ENCODE assay signal across 11 mouse cellular contexts in the genomic region with DNA sequence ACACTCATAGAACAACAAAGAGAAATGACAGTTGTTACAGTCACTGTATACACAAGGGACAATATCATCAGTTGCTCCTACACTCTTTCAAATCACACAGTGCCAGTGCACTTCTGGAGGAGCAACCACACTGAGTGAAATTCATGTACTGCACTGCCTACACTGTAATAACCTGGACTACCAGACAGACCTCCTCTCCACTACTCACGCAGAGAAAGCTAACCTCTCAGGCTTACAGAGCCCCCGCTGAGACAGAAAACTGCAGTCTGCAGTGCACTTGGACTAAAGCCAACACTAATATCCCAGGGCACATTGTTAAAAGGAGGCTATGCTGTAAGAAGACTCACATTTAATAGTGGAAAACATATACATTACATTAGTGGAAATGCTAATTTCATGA.
DNase-seq lines count a peak whose midpoint lies in the region; ATAC-seq and TF ChIP-seq lines count a peak whose summit lies in the region.
"Had no signal": no experiment of that assay in that cellular context is flagged by ENCODE, and none has a peak within 500 bp of the region (broad histone marks: within the 10 kb centered on the region; RNA-seq: fewer than 3 reads in every experiment).

No protein-coding gene starts in this region.

- DNase-seq in heart, adult 18-20 months: no peak
- DNase-seq in Muller cell, postnatal 12 days (ENCODE audit: inconsistent ontology term): peak; percentile 30
- peak; percentile 81 for DNase-seq in brain, embryonic 14.5 days (ENCODE audit: low read depth)
- no peak for DNase-seq in left cerebral cortex, postnatal 10 days (ENCODE audit: extremely low spot score in 1 of 2, low spot score in 2 of 2)
- no peak for DNase-seq in layer of hippocampus, postnatal 25 days (ENCODE audit: extremely low spot score in 1 of 2, low spot score in 1 of 2)
- DNase-seq: cerebellum, adult 9-11 months; right cerebral cortex, postnatal 25 days; thymus, postnatal 36 days had no signal

- intact Hi-C loops in left cerebral cortex, postnatal 10 days (cut with DNase I): no loop called here

- H3K4me3 ChIP-seq in heart, embryonic 14.5 days (ENCODE audit: control insufficient read depth in 1 of 2, insufficient read depth in 1 of 2, low read depth in 1 of 2, low read length in 2 of 2): no peak overlapping the region
- H3K4me3 ChIP-seq in limb, embryonic 12.5 days (replicated peaks): no peak overlapping the region
- H3K4me3 ChIP-seq: heart, embryonic 13.5 days had no signal

- TF ChIP-seq CTCF in brain, embryonic 14.5 days (IDR thresholded peaks at IDR 0.05; ENCODE audit: borderline replicate concordance, extremely low read depth, insufficient read depth, insufficient read length): no peak

- H3K27ac ChIP-seq in heart, embryonic 14.5 days (replicated peaks in 1 of 2; ENCODE audit: control insufficient read depth in 1 of 2, insufficient read depth in 1 of 2, low read depth in 2 of 2, low read length in 2 of 2): no peak overlapping the region
- H3K27ac ChIP-seq in limb, embryonic 12.5 days: no peak overlapping the region
- H3K27ac ChIP-seq: heart, embryonic 13.5 days had no signal

- no peak overlapping the region for H3K4me2 ChIP-seq in heart, embryonic 14.5 days (ENCODE audit: low read length)
- H3K4me2 ChIP-seq in limb, embryonic 12.5 days: no peak overlapping the region
- H3K4me2 ChIP-seq: heart, embryonic 13.5 days had no signal

- no peak for TF ChIP-seq POLR2A in brain, embryonic 14.5 days (IDR thresholded peaks at IDR 0.05; ENCODE audit: borderline replicate concordance, extremely low read depth, insufficient read depth, insufficient read length, poor library complexity, severe bottlenecking)

- WGBS in heart, embryonic 14.5 days: 3% methylated on average over 2 of the region's 2 CpGs
- WGBS in limb, embryonic 12.5 days: 20% methylated on average over 2 of the region's 2 CpGs

- no peaks in the 10 kb centered on the region for H3K4me1 ChIP-seq in heart, embryonic 14.5 days (ENCODE audit: control insufficient read depth in 2 of 2, insufficient read depth in 2 of 2, low read length in 2 of 2)
- H3K4me1 ChIP-seq in limb, embryonic 12.5 days (replicated peaks): peaks cover 8% of the 10 kb centered on the region

- peak; percentile 47; the same call in 1 of the 2 replicates for ATAC-seq in heart, embryonic 14.5 days (ENCODE audit: insufficient number of reproducible peaks, insufficient read depth, low FRiP score, low read depth)
- ATAC-seq in limb, embryonic 12.5 days (ENCODE audit: insufficient number of reproducible peaks, insufficient read depth, low FRiP score, low TSS enrichment, low read depth): peak; percentile 89

- H3K9ac ChIP-seq in heart, embryonic 14.5 days (ENCODE audit: low read length): no peak overlapping the region
- no peak overlapping the region for H3K9ac ChIP-seq in limb, embryonic 12.5 days (replicated peaks)
- H3K9ac ChIP-seq: heart, embryonic 13.5 days had no signal

- H3K27me3 ChIP-seq in heart, embryonic 14.5 days (ENCODE audit: control insufficient read depth, insufficient read depth, low read length): no peaks in the 10 kb centered on the region
- H3K27me3 ChIP-seq in limb, embryonic 12.5 days: no peaks in the 10 kb centered on the region
- H3K27me3 ChIP-seq: heart, embryonic 13.5 days had no signal

- H3K9me3 ChIP-seq in heart, embryonic 14.5 days (ENCODE audit: control insufficient read depth, low read length): no peaks in the 10 kb centered on the region
- no peaks in the 10 kb centered on the region for H3K9me3 ChIP-seq in limb, embryonic 12.5 days
- H3K9me3 ChIP-seq: heart, embryonic 13.5 days had no signal

- H3K36me3 ChIP-seq in heart, embryonic 14.5 days (ENCODE audit: control insufficient read depth, insufficient read depth, low read length): no peaks in the 10 kb centered on the region
- H3K36me3 ChIP-seq in limb, embryonic 12.5 days: no peaks in the 10 kb centered on the region
- H3K36me3 ChIP-seq: heart, embryonic 13.5 days had no signal

Comparison
In these comparisons a context has a peak if more than half of its experiments do, and no peak if none do; other contexts are left out.
1. DNase-seq: peak in Muller cell, postnatal 12 days (single experiment) and brain, embryonic 14.5 days (single experiment); none in heart, adult 18-20 months (0 of 2), left cerebral cortex, postnatal 10 days (0 of 2) and layer of hippocampus, postnatal 25 days (0 of 2).